Mouse (Mus musculus) cerebellum, postnatal 10 days (tissue): Measurements from ENCODE around the gene Gm28635.
"Not testable (repeated sequence)": the region's sequence is repeated elsewhere in the genome, so short reads cannot be mapped to it uniquely, and the experiment has no call there.

ENCODE experiments used
- DNase-seq, 2 experiments: peaks; one replicate each; pipeline ENCODE4 v3.0.0; 2021; ENCODE audit warnings: mixed read lengths in 2 of 2

The Gm28635 gene

DNA sequence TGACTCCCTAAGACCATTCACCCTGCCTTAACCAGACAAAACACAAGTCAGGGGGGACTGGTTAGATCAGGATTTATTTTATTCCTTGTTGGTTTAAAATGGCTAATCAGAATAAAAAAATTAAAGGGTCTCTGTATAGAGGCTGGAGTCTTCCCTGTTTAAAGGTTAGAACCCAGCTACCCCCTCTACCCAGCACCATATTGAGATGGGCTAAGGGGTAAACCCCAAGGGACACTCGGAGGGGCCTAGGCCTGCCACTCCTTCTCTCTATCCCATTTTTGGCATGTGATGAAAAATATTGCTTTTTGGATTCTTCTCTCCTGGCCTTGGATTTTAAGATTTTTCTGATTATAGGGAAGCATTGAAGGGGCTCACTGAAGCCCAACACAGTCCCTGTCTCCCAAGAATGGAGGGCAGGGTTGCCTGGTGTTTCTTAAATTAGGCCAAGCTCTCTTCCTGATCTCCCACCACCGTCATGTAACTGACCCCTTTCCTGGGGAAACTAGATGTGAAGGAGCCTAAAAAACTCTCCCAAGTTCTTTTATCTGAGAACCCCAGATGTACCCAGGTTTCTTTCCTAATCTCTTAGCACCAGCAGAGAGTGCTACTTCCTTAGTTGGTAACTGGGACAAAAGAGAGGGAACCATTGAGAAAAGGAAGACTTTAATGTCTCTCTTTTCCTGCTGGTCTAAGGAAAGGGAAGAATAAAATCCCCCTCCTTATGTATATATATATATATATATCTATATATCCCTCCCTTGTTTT, 10.4 kb upstream of the Gm28635 start:
- no peak for DNase-seq

- no peak for DNase-seq
These were observed 4.9 kb upstream of the Gm28635 start for GRCm38 (mm10) chr2:84682605-84683183.

DNA sequence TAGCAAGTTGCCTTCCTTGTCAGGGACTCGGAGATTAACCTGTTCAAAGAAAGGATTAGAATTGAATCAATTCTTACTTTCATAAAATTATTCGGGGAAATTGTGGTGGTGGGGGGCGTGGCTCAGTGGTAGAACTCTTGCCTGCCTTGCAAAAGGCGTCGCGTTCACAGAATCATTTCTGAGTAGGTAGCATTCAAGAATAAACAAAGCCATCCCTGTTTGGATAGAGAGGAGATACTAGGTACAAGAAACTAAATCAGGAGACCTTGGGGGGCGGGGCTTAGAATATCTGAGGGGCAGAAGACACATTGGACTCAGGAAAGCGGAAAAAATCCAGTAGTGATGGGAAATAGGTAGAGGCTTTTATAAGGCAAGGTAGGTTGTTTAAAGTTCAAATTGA, 1.2 kb upstream of the Gm28635 start, which contains the start of gene Tmx2:
TSS of gene Tmx2 (minus strand) at position 125 of the 400 bp plus-strand sequence.
- peak in 1 of 2 experiments; percentile 35 for DNase-seq

- DNase-seq: peak; percentile 18 to 80
These were observed 422 bp downstream of the Gm28635 start for GRCm38 (mm10) chr2:84677270-84677967.

DNA sequence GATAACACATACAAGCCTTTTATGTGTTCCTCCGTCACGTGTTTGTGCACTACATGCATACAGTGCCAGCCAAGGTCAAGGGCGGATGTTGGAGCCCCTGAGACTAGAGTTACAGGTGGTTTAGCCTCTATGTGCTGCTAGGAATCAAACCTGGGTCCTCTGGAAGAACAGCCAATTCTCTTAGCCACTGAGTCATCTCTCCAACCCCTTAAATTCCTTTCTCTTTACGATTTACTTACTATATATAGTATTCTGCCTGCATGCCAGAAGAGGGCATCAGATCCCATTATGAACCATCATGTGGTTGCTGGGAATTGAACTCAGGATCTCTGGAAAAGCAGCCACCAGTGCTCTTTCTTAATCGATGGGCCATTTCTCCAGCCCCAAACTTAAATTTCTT, 6.3 kb downstream of the Gm28635 start:
- not testable (repeated sequence) for DNase-seq

- DNase-seq: peak; percentile 94 to 95
These were observed 7.3 kb downstream of the Gm28635 start, which contains the start of gene Selenoh for GRCm38 (mm10) chr2:84670569-84670933. Selenoh (minus strand) TSS chr2:84670770.

DNA sequence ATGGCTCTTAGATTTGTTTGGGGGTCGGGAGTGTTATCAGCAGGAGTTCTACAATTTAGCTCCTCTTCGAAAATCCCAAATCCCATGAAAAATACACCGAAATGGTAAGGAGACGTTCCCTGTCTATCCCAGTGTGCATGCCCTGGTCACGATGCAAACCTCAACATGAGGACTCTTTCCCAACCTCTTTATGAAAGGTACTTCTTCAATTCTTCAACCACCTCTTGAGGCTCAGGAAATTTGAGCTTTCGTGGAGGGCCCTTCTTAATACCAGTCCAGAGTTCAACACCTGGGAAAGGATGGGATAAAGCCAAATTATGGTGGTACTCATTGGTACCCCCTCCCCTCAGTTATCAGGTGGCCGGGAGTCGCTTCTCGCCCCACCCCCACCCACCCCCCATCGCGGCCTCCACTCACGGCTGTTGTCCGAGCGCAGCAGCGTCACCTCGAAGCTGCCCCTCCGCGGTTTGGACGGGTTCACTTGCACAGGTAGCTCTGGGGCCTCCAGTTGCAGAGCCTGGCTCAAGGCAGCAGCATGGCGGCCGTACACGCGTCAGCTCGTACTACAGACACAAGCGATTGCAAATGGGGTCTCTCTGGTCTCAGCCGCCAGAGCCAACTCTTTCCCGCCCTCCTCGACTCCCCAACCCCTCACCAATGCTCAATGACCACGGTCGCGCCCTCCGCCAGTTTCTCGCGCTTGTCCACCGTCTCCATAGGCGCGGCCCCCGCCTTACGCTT, 7.8 kb downstream of the Gm28635 start:
- no peak for DNase-seq

GRCm38 (mm10) chr2:84666081-84666480, 11.8 kb downstream of the Gm28635 start:
- no peak for DNase-seq

GRCm38 (mm10) chr2:84662866-84663265, 15.0 kb downstream of the Gm28635 start:
- peak; percentile 59 for DNase-seq

- DNase-seq: peak; percentile 42 to 44
These were observed 17.6 kb downstream of the Gm28635 start for GRCm38 (mm10) chr2:84660253-84660652.

- DNase-seq: no peak
These were observed 19.0 kb downstream of the Gm28635 start, which contains the start of gene Btbd18 for GRCm38 (mm10) chr2:84658806-84659205. Btbd18 (plus strand) TSS chr2:84659079.

- no peak for DNase-seq
These were observed 22.0 kb downstream of the Gm28635 start for GRCm38 (mm10) chr2:84655864-84656263.

GRCm38 (mm10) chr2:84653354-84653753, 24.5 kb downstream of the Gm28635 start:
- DNase-seq: no peak

GRCm38 (mm10) chr2:84650464-84651195, 27.2 kb downstream of the Gm28635 start, which contains the start of gene Ctnnd1:
Ctnnd1 (minus strand) TSS chr2:84650765.
- DNase-seq: peak; percentile 91

DNA sequence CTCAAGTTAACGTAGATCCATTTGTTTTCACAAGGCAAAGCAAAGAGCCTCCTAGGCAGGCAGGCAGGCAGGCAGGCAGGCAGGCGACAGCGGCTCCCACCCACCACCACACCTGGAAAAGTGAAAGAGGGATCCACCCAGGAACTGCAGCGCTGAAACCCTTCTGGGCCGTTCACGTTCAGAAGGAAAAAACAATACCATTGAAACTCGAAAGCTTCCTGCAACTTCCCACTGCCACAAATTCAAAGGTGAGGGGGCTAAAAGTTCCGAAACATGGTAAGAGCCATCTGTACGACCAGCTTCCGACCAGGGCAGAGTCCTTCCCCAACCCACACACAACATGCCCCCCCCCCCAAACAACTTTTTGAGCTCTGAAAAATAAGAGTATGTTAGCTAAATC, 28.2 kb downstream of the Gm28635 start:
- peak; percentile 15 to 32 for DNase-seq

GRCm38 (mm10) chr2:84648369-84648768, 29.5 kb downstream of the Gm28635 start:
- DNase-seq: peak; percentile 26 to 43

- DNase-seq: no peak
These were observed 30.7 kb downstream of the Gm28635 start for GRCm38 (mm10) chr2:84647051-84647568.

- no peak for DNase-seq
These were observed 31.7 kb downstream of the Gm28635 start for GRCm38 (mm10) chr2:84646138-84646537.

GRCm38 (mm10) chr2:84640833-84641232, 37.0 kb downstream of the Gm28635 start:
- no peak for DNase-seq

DNA sequence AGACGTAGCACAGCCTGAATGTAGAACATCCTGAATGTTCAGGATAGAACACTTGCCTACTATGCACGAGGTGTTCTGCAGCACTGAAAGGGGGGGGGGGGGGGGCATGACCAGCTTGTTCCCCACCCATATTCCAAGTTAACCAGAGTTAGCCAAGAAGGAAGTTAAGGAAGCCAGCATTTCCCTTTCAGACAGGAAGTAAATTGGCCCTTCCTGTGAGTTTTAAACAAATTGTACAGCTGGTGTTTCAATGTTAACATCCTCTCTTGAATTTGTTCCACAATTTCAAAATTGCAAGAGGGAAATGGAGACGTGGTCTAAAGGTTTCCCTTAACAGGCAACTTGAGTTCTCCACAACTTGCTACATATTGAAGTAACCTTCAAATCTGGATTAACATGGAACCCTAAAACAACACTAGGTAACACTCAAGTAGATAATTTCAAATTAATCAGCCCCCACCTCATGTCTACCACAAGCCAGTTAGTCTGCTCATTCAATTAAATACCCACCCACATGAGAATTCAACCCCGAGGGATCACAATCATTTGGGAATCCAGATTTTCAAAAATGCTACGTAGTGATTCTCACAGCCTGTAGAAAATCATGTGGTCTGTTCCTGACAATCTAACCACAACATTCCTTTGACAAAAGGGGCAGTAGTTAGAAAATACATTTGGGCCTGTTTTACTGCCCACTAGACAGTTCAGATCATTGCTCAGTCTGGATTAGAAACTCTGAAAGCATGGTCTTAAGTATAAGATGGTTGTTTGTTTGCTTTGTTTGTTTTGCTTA, 39.2 kb downstream of the Gm28635 start:
- no peak for DNase-seq
